Mouse (Mus musculus): ENCODE measurements around the gene Actc1.

- TF ChIP-seq CTCF (IDR thresholded peaks at IDR 0.05; ENCODE audit: extremely low read depth, insufficient read length, insufficient replicate concordance, low read depth, low read length) (no peak), POLR2A (IDR thresholded peaks at IDR 0.05; ENCODE audit: low read depth, low read length) (no peak)
Measured at GRCm38 (mm10) chr2:114012749-114013211, 40.6 kb downstream of the Actc1 start.

Data from small intestine, adult 2 months (tissue).